Mouse (Mus musculus) urinary bladder, postnatal 10 days (tissue): ENCODE measurements around the gene Rnf39.
"Not testable (repeated sequence)": the region's sequence is repeated elsewhere in the genome, so short reads cannot be mapped to it uniquely, and the experiment has no call there.

ENCODE experiments used
- DNase-seq: peaks from one replicate; pipeline ENCODE4 v3.0.0; 2022; ENCODE audit warnings: low spot score

The Rnf39 gene

GRCm38 (mm10) chr17:36982253-36983155, 39.8 kb downstream of the Rnf39 start:
- no peak for DNase-seq

GRCm38 (mm10) chr17:36988475-36988874, 45.8 kb downstream of the Rnf39 start:
- DNase-seq: no peak

- DNase-seq: no peak
Observed at GRCm38 (mm10) chr17:36989437-36989836, 46.7 kb downstream of the Rnf39 start, which contains the start of gene H2-M5. H2-M5 (minus strand) TSS chr17:36989537.

- not testable (repeated sequence) for DNase-seq
Observed at GRCm38 (mm10) chr17:36990630-36991029, 47.9 kb downstream of the Rnf39 start.

GRCm38 (mm10) chr17:36992336-36993104, 49.8 kb downstream of the Rnf39 start:
- no peak for DNase-seq

- no peak for DNase-seq
Observed at GRCm38 (mm10) chr17:36993770-36994325, 51.1 kb downstream of the Rnf39 start.

- DNase-seq: no peak
Observed at GRCm38 (mm10) chr17:36994528-36994927, 51.8 kb downstream of the Rnf39 start.

GRCm38 (mm10) chr17:36995448-36995847, 52.7 kb downstream of the Rnf39 start:
- DNase-seq: no peak

- DNase-seq: peak; percentile 42
Observed at GRCm38 (mm10) chr17:36997033-36997735, 54.5 kb downstream of the Rnf39 start.
